Mouse (Mus musculus) CH12.LX (cell line): ENCODE data around the gene Sv2b. TPM values are rescaled to one million over a fixed set of nuclear protein-coding genes. Genes with fewer than 3 reads are reported as not detected.
A peak's percentile ranks its signal among the peaks of the same experiment; 100 is the strongest.

Experiments used
- DNase-seq: peaks from one replicate; pipeline ENCODE4 v3.0.0-alpha.2; 2013; ENCODE audit errors: extremely low read depth
- H3K27ac ChIP-seq: 2 replicates; pipeline ENCODE4 v1.5.1; 2012; ENCODE audit warnings: low read depth, mild to moderate bottlenecking, control low read depth, moderate library complexity; ENCODE audit not compliant: insufficient read depth
- H3K27me3 ChIP-seq: replicated peaks from 2 replicates; pipeline ENCODE3; 2012; ENCODE audit warnings: inconsistent platforms
- H3K36me3 ChIP-seq, 2 experiments: replicated peaks in 1 of 2; 2 replicates each; pipeline versions ENCODE3 to v1.6.1; 2012; ENCODE audit warnings: inconsistent platforms in 1 of 2, low read length in 1 of 2, mild to moderate bottlenecking in 1 of 2, mixed read lengths in 1 of 2, moderate library complexity in 1 of 2; ENCODE audit not compliant: control insufficient read depth in 1 of 2, insufficient read depth in 1 of 2
- H3K4me1 ChIP-seq, 2 experiments: 2 replicates each; pipeline ENCODE4 v1.6.1; 2012; ENCODE audit warnings: inconsistent platforms in 1 of 2, moderate library complexity in 1 of 2; ENCODE audit not compliant: insufficient read depth in 2 of 2, control insufficient read depth in 1 of 2
- H3K4me2 ChIP-seq: 2 replicates; pipeline ENCODE4 v1.6.1; 2012; ENCODE audit warnings: low read depth, mild to moderate bottlenecking, control low read depth; ENCODE audit not compliant: poor library complexity, insufficient read depth, severe bottlenecking
- H3K4me3 ChIP-seq, 3 experiments: fragments of 150-350 bp in 1 of 3; sonication (generic) in 1 of 3; replicated peaks in 1 of 3; 2 replicates each; pipeline versions ENCODE3 to v1.5.1; 2011 to 2012; ENCODE audit warnings: low read depth in 2 of 3, low read length in 2 of 3, mild to moderate bottlenecking in 2 of 3, moderate library complexity in 2 of 3, control low read depth in 1 of 3, improper control_type of control experiment in 1 of 3, inconsistent platforms in 1 of 3, mixed read lengths in 1 of 3; ENCODE audit not compliant: poor library complexity in 1 of 3
- H3K79me2 ChIP-seq: replicated peaks from 2 replicates; pipeline ENCODE4 v1.6.1; 2012; ENCODE audit warnings: mild to moderate bottlenecking, moderate library complexity; ENCODE audit not compliant: control insufficient read depth, poor library complexity, insufficient read depth, severe bottlenecking; ENCODE audit errors: extremely low read depth
- H3K9ac ChIP-seq: 2 replicates; pipeline ENCODE4 v1.6.1; 2012; ENCODE audit warnings: low read depth, mild to moderate bottlenecking, control low read depth, moderate library complexity; ENCODE audit not compliant: insufficient read depth
- H3K9me3 ChIP-seq: replicated peaks from 2 replicates; pipeline ENCODE3; 2012; ENCODE audit warnings: low read length, inconsistent platforms, mixed read lengths
- BHLHE40 ChIP-seq: IDR thresholded peaks from 2 replicates; pipeline ENCODE4 v1.6.1; 2011; ENCODE audit warnings: mild to moderate bottlenecking, low read depth, low read length, improper control_type of control experiment
- CHD2 ChIP-seq: IDR thresholded peaks from 2 replicates; pipeline ENCODE4 v1.6.1; 2011; ENCODE audit warnings: low read length, improper control_type of control experiment
- CTCF ChIP-seq, 2 experiments: IDR thresholded peaks in 1 of 2; conservative IDR thresholded peaks in 1 of 2; 2 replicates each; pipeline ENCODE4 v1.5.1; 2011 to 2012; ENCODE audit warnings: low read depth in 2 of 2, low read length in 2 of 2, improper control_type of control experiment in 1 of 2, inconsistent platforms in 1 of 2, mild to moderate bottlenecking in 1 of 2, moderate library complexity in 1 of 2
- ELF1 ChIP-seq: IDR thresholded peaks from 2 replicates; pipeline ENCODE4 v1.6.1; 2014; ENCODE audit warnings: low read depth, mild to moderate bottlenecking, inconsistent platforms, low read length, improper control_type of control experiment
- EP300 ChIP-seq: IDR thresholded peaks from 2 replicates; pipeline ENCODE4 v1.6.1; 2011; ENCODE audit warnings: low read length, improper control_type of control experiment
- ETS1 ChIP-seq: conservative IDR thresholded peaks from 2 replicates; pipeline ENCODE4 v1.6.1; 2012; ENCODE audit warnings: low read depth, mild to moderate bottlenecking, inconsistent platforms, low read length, improper control_type of control experiment, moderate library complexity
- IRF4 ChIP-seq: IDR thresholded peaks from 2 replicates; pipeline ENCODE4 v1.6.1; 2014; ENCODE audit warnings: low read depth, mild to moderate bottlenecking, inconsistent platforms, low read length, improper control_type of control experiment
- JUN ChIP-seq: IDR thresholded peaks from 2 replicates; pipeline ENCODE4 v1.6.1; 2011; ENCODE audit warnings: low read depth, mild to moderate bottlenecking, low read length, improper control_type of control experiment, moderate library complexity; ENCODE audit not compliant: insufficient read depth
- JUND ChIP-seq: conservative IDR thresholded peaks from 2 replicates; pipeline ENCODE4 v1.6.1; 2011; ENCODE audit warnings: low read depth, low read length, improper control_type of control experiment
- KAT2A ChIP-seq: IDR thresholded peaks from 2 replicates; pipeline ENCODE4 v1.6.1; 2012; ENCODE audit warnings: low read length, improper control_type of control experiment, inconsistent platforms; ENCODE audit not compliant: insufficient replicate concordance
- MAFK ChIP-seq: IDR thresholded peaks from 2 replicates; pipeline ENCODE4 v1.6.1; 2011; ENCODE audit warnings: low read length, improper control_type of control experiment; ENCODE audit not compliant: insufficient replicate concordance
- MAX ChIP-seq: IDR thresholded peaks from 2 replicates; pipeline ENCODE4 v1.6.1; 2011; ENCODE audit warnings: low read length, improper control_type of control experiment
- MEF2A ChIP-seq: IDR thresholded peaks from 2 replicates; pipeline ENCODE4 v1.6.1; 2014; ENCODE audit warnings: low read depth, mild to moderate bottlenecking, inconsistent platforms, low read length, improper control_type of control experiment, borderline replicate concordance
- PAX5 ChIP-seq: IDR thresholded peaks from 2 replicates; pipeline ENCODE4 v1.6.1; 2012; ENCODE audit warnings: low read length, inconsistent platforms, mixed read lengths
- POLR2A ChIP-seq: IDR thresholded peaks from 2 replicates; pipeline ENCODE4 v1.6.1; 2011; ENCODE audit warnings: low read depth, mild to moderate bottlenecking, improper control_type of control experiment, low read length
- TBP ChIP-seq: conservative IDR thresholded peaks from 2 replicates; pipeline ENCODE4 v1.6.1; 2011; ENCODE audit warnings: low read depth, low read length, improper control_type of control experiment
- TCF12 ChIP-seq: IDR thresholded peaks from 2 replicates; pipeline ENCODE4 v1.6.1; 2014; ENCODE audit warnings: low read depth, mild to moderate bottlenecking, inconsistent platforms, low read length, improper control_type of control experiment
- UBTF ChIP-seq: IDR thresholded peaks from 2 replicates; pipeline ENCODE4 v1.6.1; 2012; ENCODE audit warnings: low read depth, mild to moderate bottlenecking, inconsistent platforms, low read length, improper control_type of control experiment, moderate library complexity
- ZKSCAN1 ChIP-seq: IDR thresholded peaks from 2 replicates; pipeline ENCODE4 v1.6.1; 2012; ENCODE audit warnings: low read depth, inconsistent platforms, low read length, improper control_type of control experiment, borderline replicate concordance
- ZNF384 ChIP-seq: IDR thresholded peaks from 2 replicates; pipeline ENCODE4 v1.6.1; 2012; ENCODE audit warnings: low read depth, low read length, improper control_type of control experiment, inconsistent platforms
- dilution Hi-C: fragments of 300-500 bp; cut with MboI; formaldehyde crosslinking; loops from 2 replicates; pipeline ENCODE4 v1.14.3; 2020; ENCODE audit warnings: low sequenced_read_pairs; ENCODE audit not compliant: extremely low pct_unique_long_range_greater_than_20kb, extremely low pct_ligation_motif_present
- in situ Hi-C: fragments of 300-500 bp; cut with MboI; formaldehyde crosslinking; loops from 3 replicates; pipeline ENCODE4 v1.14.3; 2019; ENCODE audit warnings: low sequenced_read_pairs, low pct_ligation_motif_present, low pct_unique_long_range_greater_than_20kb, mixed read lengths
- polyA plus RNA-seq: library from polyadenylated mRNA; unstranded; fragments of >175 nt; gene quantifications from 2 replicates; pipeline ENCODE4 v1.2.1, GENCODE M21; 2012; ENCODE audit warnings: low read depth; ENCODE audit not compliant: insufficient read length
- total RNA-seq, 2 experiments: library from RNA; depleted of rRNA; stranded (reverse); fragments of 300-350 nt in 1 of 2; fragments of >200 nt in 1 of 2; gene quantifications; 2 replicates each; pipeline ENCODE4 v1.2.3; 2012 to 2014

Sv2b gene
- total and polyA plus RNA-seq, 3 experiments: 0.04 TPM; not detected in 2

DNA sequence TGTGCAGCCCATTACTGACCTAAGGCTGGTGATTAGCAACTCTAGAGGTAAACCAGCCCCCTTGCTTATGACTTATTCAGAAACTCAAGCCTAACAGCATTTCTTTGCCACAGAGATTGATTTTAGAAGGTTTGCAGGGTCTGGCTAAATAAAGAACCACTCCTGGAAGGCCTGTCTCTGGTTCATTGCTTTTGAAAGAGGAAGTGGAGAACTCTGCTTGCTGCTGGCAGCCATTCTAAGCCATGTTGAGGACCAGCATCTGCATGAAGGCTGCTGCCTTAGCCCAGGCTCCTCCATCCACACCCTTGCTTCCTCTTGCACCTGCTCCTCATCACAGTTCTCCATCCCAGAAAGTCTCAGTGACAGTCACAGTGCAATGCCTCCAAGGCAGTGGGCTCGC lies 9.3 kb upstream of the Sv2b start:
- no peak overlapping the region for H3K4me3 ChIP-seq
- H3K4me2 ChIP-seq: no peak overlapping the region
- no peaks in the 10 kb centered on the region for H3K36me3 ChIP-seq
- no peaks in the 10 kb centered on the region for H3K27me3 ChIP-seq
- no peak overlapping the region for H3K27ac ChIP-seq
- in situ Hi-C loops: no loop called here
- TF ChIP-seq MAFK: 0 out of 2 replicates have a peak, but pooled peaks have one; percentile 42
- no peak for TF ChIP-seq ZNF384
- peak; percentile 50; the same call in 1 of the 2 replicates for TF ChIP-seq CHD2
- TF ChIP-seq ZKSCAN1: no peak
- TF ChIP-seq UBTF: peak; percentile 78
- TF ChIP-seq CTCF (conservative IDR thresholded peaks at IDR 0.05 in 1 of 2, IDR thresholded peaks at IDR 0.05 in 1 of 2; ENCODE audit: low read depth in 2 of 2, low read length in 2 of 2): no peak
- peak; percentile 57; the same call in 1 of the 2 replicates for TF ChIP-seq ELF1
- peak; percentile 81 for TF ChIP-seq TCF12
- TF ChIP-seq KAT2A: no peak
- TF ChIP-seq JUND: peak; percentile 57
- peak; percentile 96 for TF ChIP-seq MEF2A
- peak; percentile 56 for TF ChIP-seq JUN
- peak; percentile 91 for TF ChIP-seq IRF4
- peak; percentile 89 for TF ChIP-seq TBP
- TF ChIP-seq ETS1: 0 out of 2 replicates have a peak, but pooled peaks have one; percentile 46
- TF ChIP-seq BHLHE40: peak; percentile 59; the same call in 1 of the 2 replicates
- TF ChIP-seq MAX: peak; percentile 61; the same call in 1 of the 2 replicates
- peak; percentile 95 for TF ChIP-seq EP300
- dilution Hi-C loops: no loop called here
- peaks cover 7% of the 10 kb centered on the region for H3K9me3 ChIP-seq
- peaks cover 9 to 31% of the 10 kb centered on the region in 2 experiments for H3K4me1 ChIP-seq
- peak; percentile 90 for DNase-seq
- no peaks in the 10 kb centered on the region for H3K79me2 ChIP-seq
- H3K9ac ChIP-seq: no peak overlapping the region

- Histone ChIP-seq H3K4me2 (no peak overlapping the region), H3K4me3 (no peak overlapping the region), H3K36me3 (no peaks in the 10 kb centered on the region), H3K4me1 (peaks cover 9 to 28% of the 10 kb centered on the region in 2 experiments), H3K79me2 (no peaks in the 10 kb centered on the region), H3K9me3 (peaks cover 7% of the 10 kb centered on the region), H3K27ac (no peak overlapping the region), H3K27me3 (no peaks in the 10 kb centered on the region)
- no peak for DNase-seq
- in situ Hi-C loops (no loop called here), dilution Hi-C loops (no loop called here)
- TF ChIP-seq MEF2A (no peak), BHLHE40 (no peak), UBTF (no peak), ZNF384 (no peak), CHD2 (no peak), PAX5 (no peak), POLR2A (no peak), MAX (no peak)
- TF ChIP-seq, all 38 proteins: peak for 0
- H3K9ac ChIP-seq: no peak overlapping the region
Measured at GRCm38 (mm10) chr7:75314873-75315272, 5.8 kb upstream of the Sv2b start.
